Mouse (Mus musculus) limb, embryonic 14.5 days (tissue): Measurements from ENCODE around the gene Olfr9. TPM values are rescaled to one million over a fixed set of nuclear protein-coding genes. Genes with fewer than 3 reads are reported as not detected.
"Not testable (repeated sequence)": the region's sequence is repeated elsewhere in the genome, so short reads cannot be mapped to it uniquely, and the experiment has no call there.

Source experiments
- ATAC-seq: fragments of 200-750 bp; cut with Nextera tagmentation; 2 replicates; pipeline ENCODE4 v1.8.0; 2017; ENCODE audit warnings: low read depth, moderate number of reproducible peaks, moderate TSS enrichment; ENCODE audit not compliant: low FRiP score
- DNase-seq: peaks from one replicate; pipeline ENCODE4 v3.0.0-alpha.2; 2015; ENCODE audit warnings: low spot score
- H3K27ac ChIP-seq: fragments of 300-500 bp; sonication (generic); replicated peaks from 2 replicates; pipeline ENCODE4 v1.5.1; 2014; ENCODE audit warnings: low read depth, mild to moderate bottlenecking, low read length, moderate library complexity, mixed read lengths
- H3K27me3 ChIP-seq: fragments of 300-500 bp; sonication (generic); 2 replicates; pipeline ENCODE4 v1.6.1; 2014; ENCODE audit warnings: low read length, mixed read lengths; ENCODE audit not compliant: control insufficient read depth, insufficient read depth
- H3K36me3 ChIP-seq: fragments of 300-500 bp; sonication (generic); 2 replicates; pipeline ENCODE4 v1.6.1; 2014; ENCODE audit warnings: mild to moderate bottlenecking, low read length, moderate library complexity, mixed read lengths; ENCODE audit not compliant: control insufficient read depth, insufficient read depth
- H3K4me1 ChIP-seq: fragments of 300-500 bp; sonication (generic); 2 replicates; pipeline ENCODE4 v1.6.1; 2014; ENCODE audit warnings: antibody characterized with exemption, low read length, mixed read lengths; ENCODE audit not compliant: control insufficient read depth, insufficient read depth
- H3K4me2 ChIP-seq: fragments of 300-500 bp; sonication (generic); replicated peaks from 2 replicates; pipeline ENCODE4 v1.6.1; 2014; ENCODE audit warnings: low read depth, mild to moderate bottlenecking, low read length, moderate library complexity; ENCODE audit not compliant: severe bottlenecking
- H3K4me3 ChIP-seq: fragments of 300-500 bp; sonication (generic); replicated peaks from 2 replicates; pipeline ENCODE4 v1.5.1; 2014; ENCODE audit warnings: low read length
- H3K9ac ChIP-seq: fragments of 300-500 bp; sonication (generic); 2 replicates; pipeline ENCODE4 v1.6.1; 2014; ENCODE audit warnings: mild to moderate bottlenecking, low read depth, low read length, moderate library complexity; ENCODE audit not compliant: severe bottlenecking
- H3K9me3 ChIP-seq: fragments of 300-500 bp; sonication (generic); 2 replicates; pipeline ENCODE4 v1.6.1; 2016; ENCODE audit warnings: low read length; ENCODE audit not compliant: control insufficient read depth
- POLR2A ChIP-seq: fragments of 200-500 bp; IDR thresholded peaks from 2 replicates; pipeline ENCODE4 v1.8.0; 2012; ENCODE audit warnings: inconsistent platforms, mild to moderate bottlenecking, moderate library complexity, borderline replicate concordance; ENCODE audit not compliant: insufficient read depth, insufficient read length; ENCODE audit errors: extremely low read depth
- WGBS: fragments of 180-500 bp; shearing (Covaris S2); extraction: QIAGEN DNeasy Blood & Tissue Kit; methylation state at CpG from one replicate; pipeline ENCODE4 v1.1.7; 2014; 5-methylcytosine and 5-hydroxymethylcytosine counted together
- polyA plus RNA-seq, 2 experiments: library from polyadenylated mRNA; depleted of rRNA in 1 of 2; stranded (reverse) in 1 of 2; unstranded in 1 of 2; fragments of >200 nt; fragmentation: Nextera tagmentation in 1 of 2; extraction: Ambion mirVana in 1 of 2; gene quantifications; 2 replicates each; pipeline versions ENCODE4 v1.2.1 to v1.2.3; 2012 to 2014

Gene Olfr9
- polyA plus RNA-seq, 2 experiments, result not detected

GRCm38 (mm10) chr10:128980644-128981365, 8.4 kb upstream of the Olfr9 start:
- H3K9me3 ChIP-seq, result no peaks in the 10 kb centered on the region
- TF ChIP-seq POLR2A, result no peak
- H3K4me1 ChIP-seq, result no peaks in the 10 kb centered on the region
- H3K36me3 ChIP-seq, result no peaks in the 10 kb centered on the region
- ATAC-seq (no peak), DNase-seq (no peak)
- no peaks in the 10 kb centered on the region for H3K27me3 ChIP-seq
- WGBS, result 72% methylated on average over 3 of the region's 3 CpGs
- no peak overlapping the region for H3K27ac ChIP-seq
- H3K9ac ChIP-seq, result no peak overlapping the region
- no peak overlapping the region for H3K4me3 ChIP-seq
- H3K4me2 ChIP-seq, result no peak overlapping the region

- DNase-seq, H3K9me3 ChIP-seq, H3K9ac ChIP-seq, H3K27me3 ChIP-seq, ATAC-seq, H3K27ac ChIP-seq, H3K4me3 ChIP-seq, H3K36me3 ChIP-seq, H3K4me1 ChIP-seq, H3K4me2 ChIP-seq: not testable (repeated sequence)
- 58% methylated on average over 7 of the region's 10 CpGs for WGBS
Measured at GRCm38 (mm10) chr10:128990129-128990850, 1.1 kb downstream of the Olfr9 start.

- H3K9ac ChIP-seq, result no peak overlapping the region
- H3K27me3 ChIP-seq, result no peaks in the 10 kb centered on the region
- no peak overlapping the region for H3K27ac ChIP-seq
- no peaks in the 10 kb centered on the region for H3K9me3 ChIP-seq
- no peak overlapping the region for H3K4me3 ChIP-seq
- ATAC-seq (no peak), DNase-seq (no peak)
- no peak overlapping the region for H3K4me2 ChIP-seq
- H3K36me3 ChIP-seq, result no peaks in the 10 kb centered on the region
- TF ChIP-seq POLR2A, result no peak
- no peaks in the 10 kb centered on the region for H3K4me1 ChIP-seq
Measured at GRCm38 (mm10) chr10:128990994-128991393, 1.8 kb downstream of the Olfr9 start.

GRCm38 (mm10) chr10:128995796-128996195, 6.6 kb downstream of the Olfr9 start:
- no peak for DNase-seq
- H3K4me1 ChIP-seq, result no peaks in the 10 kb centered on the region
- WGBS, result 81% methylated on average over 1 of the region's 1 CpGs
- no peak overlapping the region for H3K27ac ChIP-seq
- no peak overlapping the region for H3K4me3 ChIP-seq
- H3K9ac ChIP-seq, result no peak overlapping the region
- H3K36me3 ChIP-seq, result no peaks in the 10 kb centered on the region
- H3K4me2 ChIP-seq, result no peak overlapping the region
- ATAC-seq, result no peak
- no peaks in the 10 kb centered on the region for H3K9me3 ChIP-seq
- no peak for TF ChIP-seq POLR2A
- H3K27me3 ChIP-seq, result no peaks in the 10 kb centered on the region

- 82% methylated on average over 4 of the region's 4 CpGs for WGBS
- DNase-seq (no peak), ATAC-seq (no peak)
- TF ChIP-seq POLR2A, result no peak
- H3K9me3 ChIP-seq, result no peaks in the 10 kb centered on the region
- H3K4me2 ChIP-seq, result no peak overlapping the region
- H3K36me3 ChIP-seq, result no peaks in the 10 kb centered on the region
- H3K9ac ChIP-seq, result no peak overlapping the region
- no peaks in the 10 kb centered on the region for H3K4me1 ChIP-seq
- H3K27me3 ChIP-seq, result no peaks in the 10 kb centered on the region
- H3K27ac ChIP-seq, result no peak overlapping the region
- no peak overlapping the region for H3K4me3 ChIP-seq
Measured at GRCm38 (mm10) chr10:128996523-128997040, 7.4 kb downstream of the Olfr9 start.
